Mouse (Mus musculus): ENCODE data around the gene Ms4a10.

DNA sequence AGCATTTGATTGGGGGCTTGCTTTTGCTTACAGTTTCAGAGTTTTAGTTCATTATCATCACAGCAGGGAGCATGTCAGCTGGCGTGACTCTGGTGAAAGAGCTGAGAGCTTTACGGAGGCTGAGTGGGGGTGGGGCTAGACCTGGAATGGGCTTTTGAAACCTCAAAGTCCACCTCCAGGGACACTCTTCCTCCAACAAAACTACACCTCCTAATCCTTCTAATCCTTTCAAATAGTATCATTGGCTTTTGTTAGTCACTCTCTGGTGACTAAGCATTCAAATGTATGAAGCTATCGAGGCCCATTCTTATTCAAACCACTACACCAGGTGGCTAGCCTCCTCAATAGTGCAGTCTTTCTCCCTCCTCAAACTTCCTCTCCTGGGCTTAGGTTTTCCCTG, 1.8 kb downstream of the Ms4a10 start:
- TF ChIP-seq CTCF (IDR thresholded peaks at IDR 0.05) (no peak), EP300 (IDR thresholded peaks at IDR 0.05) (no peak)
